Mouse (Mus musculus) heart, embryonic 12.5 days (tissue): Measurements from ENCODE around the gene Fam118b. TPM values are rescaled to one million over a fixed set of nuclear protein-coding genes. Genes with fewer than 3 reads are reported as not detected.
A peak's percentile ranks its signal among the peaks of the same experiment; 100 is the strongest.

ENCODE experiments used
- ATAC-seq: fragments of 200-750 bp; cut with Nextera tagmentation; 2 replicates; pipeline ENCODE4 v1.8.0; 2017; ENCODE audit warnings: moderate TSS enrichment, moderate library complexity; ENCODE audit not compliant: insufficient number of reproducible peaks, low FRiP score
- H3K27ac ChIP-seq: fragments of 300-500 bp; sonication (generic); 2 replicates; pipeline ENCODE4 v1.5.1; 2016; ENCODE audit warnings: mild to moderate bottlenecking, moderate library complexity; ENCODE audit not compliant: poor library complexity, severe bottlenecking
- H3K27me3 ChIP-seq: fragments of 300-500 bp; sonication (generic); replicated peaks from 2 replicates; pipeline ENCODE4 v1.6.1; 2016; ENCODE audit warnings: mild to moderate bottlenecking, moderate library complexity
- H3K36me3 ChIP-seq: fragments of 300-500 bp; sonication (generic); 2 replicates; pipeline ENCODE4 v1.6.1; 2016; ENCODE audit warnings: mild to moderate bottlenecking, moderate library complexity
- H3K4me1 ChIP-seq: fragments of 300-500 bp; sonication (generic); replicated peaks from 2 replicates; pipeline ENCODE4 v1.6.1; 2016; ENCODE audit warnings: mild to moderate bottlenecking
- H3K4me2 ChIP-seq: fragments of 300-500 bp; sonication (generic); 2 replicates; pipeline ENCODE4 v1.6.1; 2016; ENCODE audit warnings: mild to moderate bottlenecking, moderate library complexity
- H3K4me3 ChIP-seq: fragments of 300-500 bp; sonication (generic); 2 replicates; pipeline ENCODE4 v1.5.1; 2016; ENCODE audit warnings: mild to moderate bottlenecking
- H3K9ac ChIP-seq: fragments of 300-500 bp; sonication (generic); 2 replicates; pipeline ENCODE4 v1.6.1; 2016; ENCODE audit warnings: mild to moderate bottlenecking, moderate library complexity
- H3K9me3 ChIP-seq: fragments of 300-500 bp; sonication (generic); replicated peaks from 2 replicates; pipeline ENCODE4 v1.6.1; 2016; ENCODE audit warnings: mild to moderate bottlenecking, moderate library complexity
- WGBS: fragments of 180-500 bp; shearing (Covaris S2); methylation state at CpG from one replicate; pipeline ENCODE4 v1.1.7; 2016; 5-methylcytosine and 5-hydroxymethylcytosine counted together
- polyA plus RNA-seq: library from polyadenylated mRNA; unstranded; fragments of >200 nt; fragmentation: Nextera tagmentation; extraction: Ambion mirVana; gene quantifications from 2 replicates; pipeline ENCODE4 v1.2.1, GENCODE M21; 2016

Fam118b gene
- polyA plus RNA-seq, 1 experiment from 2014 or later, result 26.6 TPM

GRCm38 (mm10) chr9:35290417-35290816 lies 22.8 kb upstream of the Fam118b start:
- Histone ChIP-seq H3K27me3 (0 out of 2 replicates have a peak, but pooled peaks cover 5% of the 10 kb centered on the region), H3K4me2 (no peak overlapping the region), H3K27ac (no peak overlapping the region), H3K9ac (no peak overlapping the region), H3K4me3 (no peak overlapping the region), H3K4me1 (peaks cover 11% of the 10 kb centered on the region; the same call in 1 of the 2 replicates), H3K36me3 (no peaks in the 10 kb centered on the region), H3K9me3 (no peaks in the 10 kb centered on the region)
- ATAC-seq, result no peak
- WGBS, result 86% methylated on average over 3 of the region's 3 CpGs

- no peak overlapping the region for H3K9ac ChIP-seq
- H3K9me3 ChIP-seq, result no peaks in the 10 kb centered on the region
- no peak overlapping the region for H3K4me2 ChIP-seq
- no peak for ATAC-seq
- no peak overlapping the region for H3K4me3 ChIP-seq
- H3K36me3 ChIP-seq, result no peaks in the 10 kb centered on the region
- H3K27me3 ChIP-seq, result 0 out of 2 replicates have a peak, but pooled peaks cover 5% of the 10 kb centered on the region
- peaks cover 11% of the 10 kb centered on the region; the same call in 1 of the 2 replicates for H3K4me1 ChIP-seq
- 53% methylated on average over 7 of the region's 7 CpGs for WGBS
- no peak overlapping the region for H3K27ac ChIP-seq
Observed at GRCm38 (mm10) chr9:35289992-35290391, 22.4 kb upstream of the Fam118b start.

GRCm38 (mm10) chr9:35286351-35286750 lies 18.7 kb upstream of the Fam118b start:
- no peak overlapping the region for H3K27ac ChIP-seq
- no peak for ATAC-seq
- H3K4me1 ChIP-seq, result peaks cover 18% of the 10 kb centered on the region
- no peak overlapping the region for H3K4me3 ChIP-seq
- no peak overlapping the region for H3K9ac ChIP-seq
- H3K9me3 ChIP-seq, result no peaks in the 10 kb centered on the region
- no peaks in the 10 kb centered on the region for H3K36me3 ChIP-seq
- WGBS, result 74% methylated on average over 3 of the region's 3 CpGs
- 0 out of 2 replicates have a peak, but pooled peaks cover 5% of the 10 kb centered on the region for H3K27me3 ChIP-seq
- no peak overlapping the region for H3K4me2 ChIP-seq

- Histone ChIP-seq H3K27me3 (0 out of 2 replicates have a peak, but pooled peaks cover 5% of the 10 kb centered on the region), H3K4me3 (no peak overlapping the region), H3K9ac (no peak overlapping the region), H3K9me3 (no peaks in the 10 kb centered on the region), H3K36me3 (no peaks in the 10 kb centered on the region; the same call in 1 of the 2 replicates), H3K4me2 (no peak overlapping the region), H3K27ac (no peak overlapping the region), H3K4me1 (peaks cover 13% of the 10 kb centered on the region)
- ATAC-seq, result no peak
- WGBS, result 68% methylated on average over 4 of the region's 4 CpGs
Observed at GRCm38 (mm10) chr9:35284351-35284750, 16.7 kb upstream of the Fam118b start.

- no peak overlapping the region for H3K27ac ChIP-seq
- peaks cover 13% of the 10 kb centered on the region for H3K4me1 ChIP-seq
- H3K4me3 ChIP-seq, result no peak overlapping the region
- peak; percentile 22; the same call in 1 of the 2 replicates for ATAC-seq
- WGBS, result 68% methylated on average over 13 of the region's 13 CpGs
- no peaks in the 10 kb centered on the region for H3K9me3 ChIP-seq
- H3K27me3 ChIP-seq, result 0 out of 2 replicates have a peak, but pooled peaks cover 5% of the 10 kb centered on the region
- peaks cover 2% of the 10 kb centered on the region; the same call in 1 of the 2 replicates for H3K36me3 ChIP-seq
- no peak overlapping the region for H3K9ac ChIP-seq
- no peak overlapping the region for H3K4me2 ChIP-seq
Observed at GRCm38 (mm10) chr9:35283415-35284069, 15.9 kb upstream of the Fam118b start.

- Histone ChIP-seq H3K9ac (no peak overlapping the region), H3K4me3 (no peak overlapping the region), H3K27ac (no peak overlapping the region), H3K4me2 (no peak overlapping the region), H3K9me3 (no peaks in the 10 kb centered on the region), H3K36me3 (peaks cover 7% of the 10 kb centered on the region), H3K4me1 (peaks cover 11% of the 10 kb centered on the region), H3K27me3 (0 out of 2 replicates have a peak, but pooled peaks cover 2% of the 10 kb centered on the region)
- ATAC-seq, result no peak
- WGBS, result 56% methylated on average over 5 of the region's 5 CpGs
Observed at GRCm38 (mm10) chr9:35282851-35283200, 15.2 kb upstream of the Fam118b start.

GRCm38 (mm10) chr9:35282006-35282850 lies 14.6 kb upstream of the Fam118b start:
- Histone ChIP-seq H3K27ac (no peak overlapping the region), H3K9me3 (no peaks in the 10 kb centered on the region), H3K4me1 (peaks cover 7% of the 10 kb centered on the region), H3K27me3 (no peaks in the 10 kb centered on the region), H3K4me2 (no peak overlapping the region), H3K4me3 (no peak overlapping the region), H3K36me3 (peaks cover 13% of the 10 kb centered on the region), H3K9ac (no peak overlapping the region)
- no peak; the same call in 1 of the 2 replicates for ATAC-seq
- 25% methylated on average over 5 of the region's 5 CpGs for WGBS

GRCm38 (mm10) chr9:35278451-35278850 lies 10.8 kb upstream of the Fam118b start:
- no peak overlapping the region for H3K4me2 ChIP-seq
- no peaks in the 10 kb centered on the region for H3K27me3 ChIP-seq
- no peaks in the 10 kb centered on the region for H3K9me3 ChIP-seq
- no peak overlapping the region for H3K27ac ChIP-seq
- H3K9ac ChIP-seq, result no peak overlapping the region
- WGBS, result 78% methylated on average over 4 of the region's 4 CpGs
- ATAC-seq, result no peak
- peaks cover 45% of the 10 kb centered on the region for H3K36me3 ChIP-seq
- no peak overlapping the region for H3K4me3 ChIP-seq
- peaks cover 3% of the 10 kb centered on the region for H3K4me1 ChIP-seq

- H3K36me3 ChIP-seq, result peaks cover 49% of the 10 kb centered on the region
- H3K27me3 ChIP-seq, result no peaks in the 10 kb centered on the region
- 83% methylated on average over 3 of the region's 3 CpGs for WGBS
- H3K4me2 ChIP-seq, result no peak overlapping the region
- H3K27ac ChIP-seq, result no peak overlapping the region
- H3K4me3 ChIP-seq, result no peak overlapping the region
- no peaks in the 10 kb centered on the region for H3K9me3 ChIP-seq
- H3K9ac ChIP-seq, result no peak overlapping the region
- no peak for ATAC-seq
- no peaks in the 10 kb centered on the region for H3K4me1 ChIP-seq
Observed at GRCm38 (mm10) chr9:35277855-35278365, 10.3 kb upstream of the Fam118b start.

- H3K9me3 ChIP-seq, result no peaks in the 10 kb centered on the region
- peaks cover 22% of the 10 kb centered on the region for H3K36me3 ChIP-seq
- peak overlapping the region; percentile 78 for H3K4me3 ChIP-seq
- no peaks in the 10 kb centered on the region for H3K27me3 ChIP-seq
- 3% methylated on average over 21 of the region's 21 CpGs for WGBS
- H3K4me2 ChIP-seq, result peak overlapping the region; percentile 91
- no peak overlapping the region for H3K27ac ChIP-seq
- H3K9ac ChIP-seq, result peak overlapping the region; percentile 75
- peaks cover 15% of the 10 kb centered on the region for H3K4me1 ChIP-seq
- peak; percentile 40; the same call in 1 of the 2 replicates for ATAC-seq
Observed at GRCm38 (mm10) chr9:35267976-35268715, 541 bp upstream of the Fam118b start.
